Mouse (Mus musculus) granulocyte monocyte progenitor cell, adult 5-6 weeks (primary cell): ENCODE data around the gene Cuta. TPM values are rescaled to one million over a fixed set of nuclear protein-coding genes. Genes with fewer than 3 reads are reported as not detected.
"Not testable (repeated sequence)": the region's sequence is repeated elsewhere in the genome, so short reads cannot be mapped to it uniquely, and the experiment has no call there.

Experiments
- ATAC-seq: replicated peaks from 2 replicates; pipeline ENCODE4 v1.8.0; 2016; ENCODE audit warnings: mild to moderate bottlenecking, moderate TSS enrichment, inconsistent platforms; ENCODE audit not compliant: poor library complexity, severe bottlenecking
- total RNA-seq, 2 experiments: library from RNA; stranded (forward) in 1 of 2; stranded (reverse) in 1 of 2; fragments of 200-712, 200-1000 nt in 1 of 2; fragments of >200 nt in 1 of 2; fragmentation: Nextera tagmentation in 1 of 2; gene quantifications; 2 replicates each; pipeline ENCODE4 v1.2.3; 2014 to 2017

The Cuta gene
- total RNA-seq (2014; fragmentation: Nextera tagmentation) (226 and 256 TPM in 2 replicates), total RNA-seq (2017) (47.5 and 60.5 TPM in 2 replicates)

DNA sequence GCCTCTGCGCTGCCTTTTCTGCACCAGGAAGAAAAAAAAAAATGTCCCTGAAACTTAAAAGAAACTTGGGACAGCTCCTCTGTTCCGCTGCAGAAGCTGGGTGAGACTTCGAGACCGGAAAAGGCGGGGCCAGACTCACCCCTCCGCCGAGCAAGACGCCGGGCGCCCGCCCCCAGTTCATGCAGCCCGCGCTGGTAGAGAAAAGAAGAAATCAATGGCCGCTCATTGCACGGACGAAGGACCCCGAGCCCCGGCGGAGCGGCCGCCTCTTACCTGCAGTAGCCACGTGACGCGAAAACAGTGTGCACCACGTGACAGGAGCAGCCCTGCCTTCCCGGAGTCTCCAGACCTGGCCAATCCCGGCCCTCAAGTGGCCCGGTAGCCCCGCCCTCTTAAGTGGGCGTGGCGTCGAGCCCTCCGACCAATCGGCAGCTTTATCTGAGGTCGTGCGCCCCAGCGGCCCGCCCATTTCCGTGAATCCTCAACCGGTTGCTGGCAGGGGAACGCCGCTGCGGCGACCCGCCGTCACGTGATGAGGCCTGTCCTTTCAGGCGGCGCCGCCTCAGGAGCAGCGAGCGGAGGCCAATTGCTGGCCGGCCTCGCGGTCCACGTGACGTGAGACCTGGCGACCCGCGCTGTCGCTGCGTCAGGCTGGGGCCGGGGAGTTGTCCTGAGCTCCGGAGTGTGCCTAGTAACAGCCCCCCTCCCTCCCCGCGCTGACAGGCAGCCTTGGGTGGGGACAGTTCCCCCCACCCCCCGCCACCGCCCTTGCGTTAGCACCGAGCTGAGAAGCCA lies at the start of gene Cuta:
Gene Cuta, minus strand, starts transcription at position 392 of the 795 bp plus-strand sequence.
- peak; percentile 90 for ATAC-seq

DNA sequence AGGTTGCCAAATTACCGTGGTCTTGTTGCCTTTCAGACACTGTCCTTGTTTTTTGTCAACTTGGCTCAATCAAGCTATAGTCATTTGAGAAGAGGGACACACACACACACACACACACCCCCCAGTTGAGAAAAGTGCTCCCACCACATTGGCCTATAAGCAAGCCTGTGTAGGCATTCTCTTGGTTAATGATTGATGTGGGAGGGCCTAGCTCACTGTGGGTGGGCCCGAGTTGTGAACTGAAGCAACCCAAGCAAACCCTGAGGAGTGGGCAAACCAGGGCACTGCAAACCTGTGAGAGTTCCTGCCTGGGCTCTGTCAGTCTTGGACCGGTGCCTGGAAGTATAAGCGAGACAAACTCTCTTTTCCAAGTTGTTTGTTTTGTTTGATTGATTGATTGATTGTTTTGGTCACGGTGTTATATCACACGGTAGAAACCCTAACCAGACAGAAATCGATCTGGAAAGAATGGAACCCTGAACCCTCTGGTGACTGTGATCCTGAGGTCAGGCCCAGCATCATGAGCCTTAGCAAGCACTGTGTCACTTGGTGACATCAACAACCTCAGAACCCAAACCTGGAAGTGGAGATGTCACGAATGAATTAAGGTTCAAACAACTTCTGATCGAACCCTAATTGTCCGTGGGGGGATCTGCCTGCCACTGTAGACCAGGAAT lies 46.3 kb upstream of the Cuta start:
- ATAC-seq, result no peak

DNA sequence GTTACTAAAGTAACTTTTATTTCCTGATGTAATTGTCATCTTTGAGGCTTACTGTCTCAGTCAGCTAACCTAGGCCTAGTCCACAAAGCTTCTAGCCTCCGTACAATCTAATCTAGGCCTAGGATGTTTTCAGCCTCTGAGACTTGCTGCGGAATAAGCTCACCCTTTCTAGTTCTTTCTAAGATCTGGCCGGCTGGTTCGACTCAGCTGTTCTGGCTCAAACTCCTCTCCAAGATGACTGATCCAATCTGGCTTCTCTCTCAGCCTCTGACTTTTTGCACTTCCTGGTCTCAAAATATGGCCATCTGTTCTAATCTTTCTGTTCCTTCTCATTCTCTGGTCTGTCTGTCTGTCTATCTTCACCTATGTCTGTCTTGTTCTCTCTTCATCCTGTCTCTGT lies 44.0 kb upstream of the Cuta start:
- ATAC-seq, result no peak

DNA sequence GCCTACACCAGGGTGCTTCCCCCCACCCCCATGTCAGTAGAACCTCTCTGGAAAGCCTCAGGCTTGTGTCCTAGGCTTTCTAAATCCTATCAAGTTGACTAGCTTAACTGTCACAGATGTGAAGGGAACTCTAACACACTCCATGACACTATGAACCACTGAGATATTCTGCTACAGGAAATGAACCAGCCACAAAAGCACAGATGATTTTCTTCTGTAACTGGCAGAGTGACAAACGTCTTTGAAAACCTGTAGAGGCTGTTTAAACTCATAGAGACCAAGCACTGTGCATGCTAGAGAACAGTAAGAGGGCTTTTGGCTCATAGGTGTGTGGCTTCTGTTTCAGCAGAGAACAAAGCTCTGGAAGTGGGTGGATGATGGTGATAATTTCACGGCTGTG lies 41.7 kb upstream of the Cuta start:
- no peak for ATAC-seq

DNA sequence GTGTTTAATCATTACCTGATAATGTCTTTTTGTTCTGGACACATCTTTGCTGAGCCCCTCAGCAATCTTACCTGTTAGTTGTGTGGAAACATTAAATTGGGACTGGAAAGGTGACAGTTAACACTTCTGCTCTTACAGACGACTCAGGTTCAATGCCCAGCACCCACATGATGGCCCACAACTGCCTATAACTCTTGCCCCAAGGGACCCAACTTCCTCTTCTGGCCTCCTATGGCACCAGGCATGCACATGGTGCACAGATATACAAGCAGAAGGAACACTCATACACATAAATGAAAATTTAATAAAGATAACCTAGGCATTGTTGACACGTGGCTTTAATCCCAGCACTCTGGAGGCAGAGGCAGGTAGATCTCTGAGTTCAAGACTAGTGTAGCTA lies 40.1 kb upstream of the Cuta start:
- no peak for ATAC-seq

DNA sequence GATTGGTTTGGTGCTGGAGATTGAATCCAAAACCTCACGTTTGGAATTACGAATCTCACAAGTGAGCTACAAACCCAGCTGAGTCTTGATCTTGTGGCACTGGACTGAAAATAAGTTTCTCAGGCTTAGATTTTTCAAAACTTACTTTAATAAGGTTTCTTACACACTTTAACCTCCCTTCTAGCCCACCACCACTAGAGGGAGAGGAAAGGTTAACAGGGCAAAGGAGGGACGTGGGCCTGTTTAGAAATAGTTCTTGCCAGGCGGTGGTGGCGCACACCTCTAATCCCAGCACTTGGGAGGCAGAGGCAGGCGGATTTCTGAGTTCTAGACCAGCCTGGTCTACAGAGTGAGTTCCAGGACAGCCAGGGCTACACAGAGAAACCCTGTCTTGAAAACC lies 38.0 kb upstream of the Cuta start:
- not testable (repeated sequence) for ATAC-seq

DNA sequence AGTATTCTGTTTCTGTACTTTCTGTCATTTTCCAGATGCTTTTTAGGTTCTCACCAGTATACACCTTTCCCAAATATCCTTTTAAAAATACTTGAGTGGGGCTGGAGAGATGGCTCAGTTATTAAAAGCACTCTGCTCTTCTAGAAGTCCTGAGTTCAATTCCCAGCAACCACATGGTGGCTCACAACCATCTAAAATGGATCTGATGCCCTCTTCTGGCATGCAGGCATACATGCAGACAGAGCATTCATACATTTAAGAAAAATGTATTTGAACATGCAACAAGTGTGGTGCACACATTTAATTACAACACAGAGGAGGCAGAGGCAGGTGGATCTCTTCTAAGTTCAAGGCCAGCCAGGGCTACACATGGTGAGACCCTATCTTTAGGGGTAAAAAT lies 36.0 kb upstream of the Cuta start:
- ATAC-seq, result no peak

DNA sequence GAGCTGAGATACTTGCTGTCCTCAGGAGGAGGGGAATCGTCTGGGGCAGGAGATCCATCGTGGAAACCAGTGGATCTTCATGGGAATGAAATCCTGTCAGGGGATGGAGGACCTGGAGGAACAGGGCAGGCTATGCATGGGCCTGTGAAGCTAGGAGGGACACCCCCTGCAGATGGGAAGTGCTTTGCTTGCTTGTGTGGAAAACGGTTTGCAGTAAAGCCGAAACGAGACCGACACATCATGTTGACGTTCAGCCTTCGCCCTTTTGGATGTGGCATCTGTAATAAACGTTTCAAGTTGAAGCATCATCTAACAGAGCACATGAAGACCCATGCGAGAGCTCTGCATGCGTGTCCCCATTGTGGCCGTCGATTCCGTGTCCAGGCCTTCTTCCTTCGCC lies 35.2 kb upstream of the Cuta start:
- no peak for ATAC-seq

DNA sequence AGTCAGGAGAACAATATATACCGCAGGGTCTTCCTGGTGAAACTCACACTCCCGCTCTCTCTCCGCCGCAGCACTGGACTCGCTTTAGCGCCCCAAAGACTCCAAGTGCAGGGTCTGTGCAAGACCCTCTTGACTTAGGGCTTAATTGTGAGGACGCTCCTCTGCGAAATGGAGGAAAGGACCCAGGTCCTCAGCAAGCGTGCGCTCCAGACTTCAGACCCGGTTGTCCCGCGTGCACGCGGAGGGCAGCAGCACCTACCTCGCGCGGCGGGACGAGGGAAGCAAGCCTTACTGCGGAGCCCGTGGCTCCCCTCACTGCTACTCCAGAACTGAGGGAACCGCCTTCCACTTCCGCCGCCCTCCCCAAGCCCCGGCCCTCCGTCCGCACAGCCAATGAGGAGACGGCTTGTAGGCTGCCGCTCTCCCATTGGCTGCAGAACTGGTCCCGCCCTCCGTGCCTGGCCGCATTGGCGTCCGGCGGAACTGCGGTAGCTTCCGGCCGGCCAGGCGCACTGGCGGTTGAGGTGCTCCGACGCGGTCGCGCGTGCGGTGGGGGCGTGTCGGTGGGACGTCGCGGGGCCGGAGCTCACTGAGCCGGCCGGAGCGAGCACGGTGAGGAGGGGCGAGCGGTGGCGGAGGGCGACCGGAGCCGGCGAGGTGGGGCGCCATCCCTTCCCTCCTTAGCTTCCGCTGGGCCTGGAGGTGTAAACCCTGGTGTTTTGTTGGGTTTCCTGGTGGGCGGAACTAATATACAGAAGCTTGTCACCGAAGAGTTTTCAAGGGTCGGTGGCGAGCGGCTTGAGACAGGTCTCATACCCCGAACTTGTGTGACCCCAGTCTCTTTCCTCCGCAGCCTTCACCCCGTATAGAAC lies 33.6 kb upstream of the Cuta start, which contains the start of gene Zbtb9:
Gene Zbtb9, plus strand, starts transcription at position 465 of the 872 bp plus-strand sequence.
- ATAC-seq, result peak; percentile 98

DNA sequence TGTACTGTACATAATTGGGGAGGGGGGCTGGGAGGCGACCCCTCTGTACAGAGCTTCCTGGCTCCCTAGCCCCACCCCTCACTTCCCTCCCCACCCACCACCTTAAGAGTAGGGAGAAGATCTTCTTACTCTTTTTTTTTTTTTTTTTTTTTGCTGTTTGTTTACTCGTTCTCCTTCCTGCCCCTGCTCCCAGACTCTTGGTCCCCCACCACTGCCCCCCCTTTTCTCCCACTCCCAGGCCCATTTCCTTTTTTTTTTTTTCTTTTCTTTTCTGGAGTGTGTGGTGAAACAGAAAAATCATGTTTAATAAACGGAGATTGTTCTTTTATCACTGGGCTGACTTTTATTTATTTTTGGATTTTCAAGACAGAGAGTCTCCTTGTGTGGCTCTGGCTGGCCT lies 32.7 kb upstream of the Cuta start:
- no peak for ATAC-seq

DNA sequence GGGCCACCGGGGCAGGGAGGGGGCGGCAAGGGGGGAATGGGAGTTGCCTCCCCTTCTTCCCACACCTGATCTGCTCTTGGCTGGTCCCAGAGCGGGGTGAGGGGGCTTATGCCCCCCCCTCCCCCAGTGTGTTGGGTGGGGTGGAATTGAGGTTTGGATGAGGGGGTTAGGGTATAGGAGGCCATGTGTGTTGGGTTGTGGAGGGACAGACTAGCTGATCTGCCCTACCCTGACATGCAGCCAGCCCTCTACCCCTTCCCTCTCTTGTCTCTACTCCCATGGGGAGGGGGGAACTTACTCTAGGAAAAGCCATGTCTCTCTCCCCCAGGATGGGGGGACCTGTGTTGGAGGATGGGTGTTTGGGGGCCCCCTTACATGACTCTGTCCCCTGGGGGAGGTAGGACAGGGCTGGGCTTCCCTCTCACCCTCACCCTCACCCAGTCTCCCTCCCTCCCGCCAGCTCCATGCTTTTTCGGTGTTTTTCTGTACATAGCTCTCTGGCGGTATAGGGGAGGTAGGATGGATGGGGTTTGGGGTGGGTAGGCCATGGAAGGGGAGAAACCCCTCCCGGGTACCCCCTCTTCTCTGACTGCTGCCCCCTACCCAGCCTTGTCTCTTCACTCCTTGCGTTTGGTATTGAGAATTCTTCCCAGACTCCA lies 32.0 kb upstream of the Cuta start:
- no peak for ATAC-seq

DNA sequence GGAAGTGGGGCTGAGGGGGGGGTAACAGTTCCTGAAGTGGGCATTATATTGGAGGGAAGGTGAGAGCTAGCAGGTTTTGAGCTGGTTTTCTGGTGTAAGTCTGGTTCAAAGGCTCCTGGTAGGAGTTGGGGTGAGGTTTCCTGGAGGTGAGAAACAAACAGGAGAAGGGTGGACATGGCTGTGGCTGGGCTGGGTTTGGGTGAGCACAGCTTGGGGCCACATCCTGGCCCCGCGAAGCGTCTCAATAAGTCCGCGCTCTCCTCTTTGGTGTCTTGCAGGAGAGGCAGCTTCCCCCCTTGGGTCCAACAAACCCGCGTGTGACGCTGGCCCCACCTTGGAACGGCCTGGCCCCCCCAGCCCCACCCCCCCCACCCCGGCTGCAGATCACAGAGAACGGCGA lies 30.9 kb upstream of the Cuta start:
- ATAC-seq, result no peak

DNA sequence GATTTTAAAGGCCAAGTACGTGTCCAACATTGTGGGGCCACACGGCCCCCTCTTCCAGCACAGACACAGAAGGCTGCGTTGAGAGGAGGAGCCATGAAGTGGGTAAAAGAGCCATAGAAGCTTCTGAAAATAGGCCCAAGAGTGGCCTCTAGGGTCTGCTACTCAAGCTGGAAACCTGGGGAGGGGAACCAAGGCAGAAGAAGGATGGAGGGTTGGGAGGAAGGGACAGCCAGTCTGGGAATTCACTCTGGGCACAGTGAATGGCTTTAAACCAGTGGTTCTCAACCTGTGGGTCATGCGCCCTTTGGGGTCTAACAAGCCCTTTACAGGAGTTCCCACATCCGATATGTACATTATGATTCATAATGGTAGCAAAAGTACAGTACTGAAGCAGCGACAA lies 29.9 kb upstream of the Cuta start:
- ATAC-seq, result no peak

DNA sequence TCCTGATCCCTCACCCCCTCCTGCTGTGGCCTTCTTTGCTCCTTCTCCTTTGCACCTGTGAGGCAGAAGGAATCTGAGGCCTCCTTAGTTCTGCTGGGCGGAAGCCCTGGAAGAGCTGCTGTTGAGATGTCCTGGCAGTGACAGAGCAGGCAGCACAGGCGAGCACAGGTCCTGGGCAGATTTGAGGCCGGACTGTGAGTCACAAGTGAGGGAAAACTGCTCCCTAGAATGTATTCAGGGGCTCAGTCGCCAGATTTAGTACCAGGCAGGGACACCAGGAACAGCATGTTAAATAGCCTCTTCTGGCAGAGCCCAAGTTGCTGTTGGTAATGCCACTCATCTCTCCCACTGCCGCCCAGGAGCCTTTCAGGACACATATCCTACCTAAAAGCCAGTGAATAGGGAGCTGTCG lies 28.8 kb upstream of the Cuta start:
- no peak for ATAC-seq

DNA sequence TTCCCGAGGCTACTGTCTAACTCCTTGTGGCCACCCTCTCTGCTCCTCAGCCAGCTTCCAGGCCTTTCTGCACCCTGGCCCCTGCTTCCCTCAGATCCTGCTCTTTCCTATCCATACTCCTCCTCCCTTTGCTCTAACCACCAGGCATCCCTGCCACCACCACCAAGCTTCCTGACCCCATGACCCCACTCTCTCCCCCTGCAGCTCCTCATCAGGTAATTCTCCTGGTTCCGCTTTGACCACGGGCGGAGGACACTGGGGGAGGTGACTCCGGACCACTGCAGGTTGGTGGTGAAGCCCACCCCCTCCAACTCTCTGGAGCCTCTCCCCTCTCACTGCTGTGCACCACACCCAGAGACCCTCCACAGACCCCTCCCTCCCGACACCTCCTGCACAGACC lies 28.1 kb upstream of the Cuta start:
- ATAC-seq, result no peak

DNA sequence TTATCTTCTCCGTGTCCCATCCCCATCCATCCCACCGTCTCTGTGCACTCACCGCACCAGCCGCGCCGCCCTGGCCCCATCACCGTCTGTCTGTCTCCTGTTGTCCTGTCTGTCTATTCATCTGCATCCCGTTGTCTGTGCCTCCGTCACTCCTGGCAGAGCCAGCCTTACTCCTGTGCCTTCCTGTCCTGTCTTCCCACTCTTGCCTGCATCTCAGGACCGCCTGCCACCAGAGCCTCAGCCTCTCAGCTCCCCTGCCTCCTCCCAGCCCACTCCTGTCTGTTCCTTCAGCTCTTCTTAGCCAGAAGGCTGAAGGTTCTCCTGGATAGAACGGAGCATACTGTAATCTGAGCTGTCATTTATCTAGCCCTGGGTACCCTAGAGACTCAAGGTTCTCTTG lies 27.6 kb upstream of the Cuta start:
- no peak for ATAC-seq

DNA sequence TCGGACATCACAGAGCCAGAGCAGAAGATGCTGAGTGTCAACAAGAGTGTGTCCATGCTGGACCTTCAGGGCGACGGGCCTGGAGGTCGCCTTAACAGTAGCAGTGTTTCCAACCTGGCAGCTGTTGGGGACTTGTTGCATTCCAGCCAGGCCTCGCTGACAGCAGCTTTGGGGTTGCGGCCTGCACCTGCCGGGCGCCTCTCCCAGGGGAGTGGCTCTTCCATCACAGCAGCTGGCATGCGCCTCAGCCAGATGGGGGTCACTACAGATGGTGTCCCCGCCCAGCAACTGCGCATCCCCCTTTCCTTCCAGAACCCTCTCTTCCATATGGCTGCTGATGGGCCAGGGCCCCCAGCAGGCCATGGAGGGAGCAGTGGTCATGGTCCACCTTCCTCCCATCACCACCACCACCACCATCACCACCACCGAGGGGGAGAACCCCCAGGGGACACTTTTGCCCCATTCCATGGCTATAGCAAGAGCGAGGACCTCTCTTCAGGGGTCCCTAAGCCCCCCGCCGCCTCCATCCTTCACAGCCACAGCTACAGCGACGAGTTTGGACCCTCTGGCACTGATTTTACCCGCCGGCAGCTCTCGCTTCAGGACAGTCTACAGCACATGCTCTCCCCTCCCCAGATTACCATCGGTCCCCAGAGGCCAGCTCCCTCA lies 22.3 kb upstream of the Cuta start:
- no peak for ATAC-seq

DNA sequence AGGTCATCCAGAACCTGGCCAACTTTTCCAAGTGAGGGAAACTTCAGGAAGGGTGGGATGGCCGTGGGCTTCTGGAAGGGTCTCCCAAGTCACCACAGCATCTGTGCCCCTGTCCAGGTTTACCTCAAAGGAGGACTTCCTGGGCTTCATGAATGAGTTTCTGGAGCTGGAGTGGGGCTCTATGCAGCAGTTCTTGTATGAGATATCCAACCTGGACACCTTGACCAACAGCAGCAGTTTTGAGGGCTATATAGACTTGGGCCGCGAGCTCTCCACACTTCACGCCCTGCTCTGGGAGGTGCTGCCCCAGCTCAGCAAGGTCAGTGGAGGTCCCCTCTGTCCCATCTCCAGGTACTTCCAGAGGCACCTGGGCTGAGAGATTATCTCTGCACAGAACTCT lies 20.4 kb upstream of the Cuta start:
- no peak for ATAC-seq

DNA sequence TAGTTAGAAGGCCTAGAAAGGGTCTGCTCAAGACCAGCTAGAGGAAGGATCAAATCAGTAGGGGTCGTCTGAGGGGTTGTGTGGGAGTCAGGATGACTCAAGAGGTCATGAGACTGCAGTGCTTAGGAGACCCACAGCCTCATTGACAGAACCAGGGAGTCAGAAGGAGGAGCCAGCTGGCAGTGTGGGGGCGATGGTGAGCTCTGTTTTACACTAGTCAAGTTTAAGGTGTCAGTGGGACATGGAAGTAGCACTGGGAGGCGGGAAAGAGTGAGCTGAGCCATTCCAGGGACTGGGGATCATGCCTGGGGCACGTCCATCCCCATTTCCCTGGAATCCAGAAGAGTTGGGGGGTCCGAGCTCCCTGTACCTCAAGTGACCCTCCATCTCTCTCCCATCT lies 19.5 kb upstream of the Cuta start:
- ATAC-seq, result no peak

DNA sequence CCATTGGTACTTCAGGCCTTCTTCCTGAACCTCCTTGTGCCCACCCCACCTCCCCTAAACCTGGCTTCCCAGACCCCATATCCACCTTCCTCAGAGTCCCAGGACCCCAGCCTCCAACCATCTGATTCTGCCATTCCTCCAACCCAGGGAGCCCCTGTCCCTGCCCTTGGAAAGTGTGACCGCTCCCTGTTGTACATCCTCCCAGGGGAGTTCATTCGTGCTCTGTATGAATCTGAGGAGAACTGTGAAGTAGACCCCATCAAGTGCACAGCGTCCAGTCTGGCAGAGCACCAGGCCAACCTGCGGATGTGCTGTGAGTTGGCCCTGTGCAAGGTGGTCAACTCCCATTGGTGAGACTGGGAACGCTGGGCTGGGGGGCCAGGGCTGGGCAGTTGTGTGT lies 18.5 kb upstream of the Cuta start:
- no peak for ATAC-seq
